Mouse (Mus musculus) midbrain, embryonic 16.5 days (tissue): ENCODE measurements around the gene Srgap3. TPM values are rescaled to one million over a fixed set of nuclear protein-coding genes. Genes with fewer than 3 reads are reported as not detected.

Source experiments
- ATAC-seq: fragments of 200-750 bp; cut with Nextera tagmentation; 2 replicates; pipeline ENCODE4 v1.8.0; 2017; ENCODE audit warnings: moderate TSS enrichment
- H3K27ac ChIP-seq: fragments of 300-500 bp; sonication (generic); 2 replicates; pipeline ENCODE4 v1.5.1; 2014; ENCODE audit warnings: mild to moderate bottlenecking, low read length, mixed read lengths
- H3K27me3 ChIP-seq: fragments of 300-500 bp; sonication (generic); 2 replicates; pipeline ENCODE4 v1.6.1; 2014; ENCODE audit warnings: low read depth, low read length, mixed read lengths; ENCODE audit not compliant: control insufficient read depth, insufficient read depth
- H3K36me3 ChIP-seq: fragments of 300-500 bp; sonication (generic); 2 replicates; pipeline ENCODE4 v1.6.1; 2014; ENCODE audit warnings: mild to moderate bottlenecking, low read length, moderate library complexity, mixed read lengths; ENCODE audit not compliant: control insufficient read depth, insufficient read depth
- H3K4me1 ChIP-seq: fragments of 300-500 bp; sonication (generic); 2 replicates; pipeline ENCODE4 v1.6.1; 2014; ENCODE audit warnings: mild to moderate bottlenecking, low read length, mixed read lengths; ENCODE audit not compliant: control insufficient read depth, insufficient read depth
- H3K4me2 ChIP-seq: fragments of 300-500 bp; sonication (generic); 2 replicates; pipeline ENCODE4 v1.6.1; 2014; ENCODE audit warnings: mild to moderate bottlenecking, low read length, mixed read lengths
- H3K4me3 ChIP-seq: fragments of 300-500 bp; sonication (generic); 2 replicates; pipeline ENCODE4 v1.5.1; 2014; ENCODE audit warnings: low read depth, mild to moderate bottlenecking, low read length, moderate library complexity, mixed read lengths
- H3K9ac ChIP-seq: fragments of 300-500 bp; sonication (generic); 2 replicates; pipeline ENCODE4 v1.6.1; 2014; ENCODE audit warnings: low read depth, low read length, mixed read lengths
- H3K9me3 ChIP-seq: fragments of 300-500 bp; sonication (generic); replicated peaks from 2 replicates; pipeline ENCODE4 v1.6.1; 2014; ENCODE audit warnings: mild to moderate bottlenecking, low read length, mixed read lengths; ENCODE audit not compliant: control insufficient read depth, poor library complexity, severe bottlenecking
- WGBS: fragments of 180-500 bp; shearing (Covaris S2); extraction: QIAGEN DNeasy Blood & Tissue Kit; methylation state at CpG from one replicate; pipeline ENCODE4 v1.1.7; 2014; 5-methylcytosine and 5-hydroxymethylcytosine counted together
- polyA plus RNA-seq: library from polyadenylated mRNA; unstranded; fragments of >200 nt; fragmentation: Nextera tagmentation; extraction: Ambion mirVana; gene quantifications from 2 replicates; pipeline ENCODE4 v1.2.1, GENCODE M21; 2015

Srgap3 gene
- polyA plus RNA-seq, 1 experiment from 2014 or later: 37.4 TPM

GRCm38 (mm10) chr6:112828420-112828819 is 118.6 kb downstream of the Srgap3 start:
- 37% methylated on average over 5 of the region's 5 CpGs for WGBS

GRCm38 (mm10) chr6:112825657-112826056 is 121.4 kb downstream of the Srgap3 start:
- Histone ChIP-seq H3K4me3 (no peak overlapping the region), H3K9me3 (no peaks in the 10 kb centered on the region), H3K9ac (no peak overlapping the region), H3K27ac (no peak overlapping the region), H3K36me3 (no peaks in the 10 kb centered on the region), H3K4me2 (no peak overlapping the region), H3K27me3 (no peaks in the 10 kb centered on the region), H3K4me1 (peaks cover 22% of the 10 kb centered on the region)
- ATAC-seq: no peak
- WGBS: 95% methylated on average over 6 of the region's 6 CpGs

More at GRCm38 (mm10) chr6:112828420-112828819, 118.6 kb downstream of the Srgap3 start:
- Histone ChIP-seq H3K27me3 (no peaks in the 10 kb centered on the region), H3K36me3 (no peaks in the 10 kb centered on the region), H3K4me3 (no peak overlapping the region), H3K4me1 (peaks cover 15% of the 10 kb centered on the region), H3K27ac (no peak overlapping the region), H3K9me3 (no peaks in the 10 kb centered on the region), H3K4me2 (no peak overlapping the region), H3K9ac (no peak overlapping the region)
- no peak for ATAC-seq

GRCm38 (mm10) chr6:112823096-112823495 is 124.0 kb downstream of the Srgap3 start:
- Histone ChIP-seq H3K4me3 (no peak overlapping the region), H3K9me3 (no peaks in the 10 kb centered on the region), H3K27ac (peak overlapping the region; percentile 25; the same call in 1 of the 2 replicates), H3K9ac (no peak overlapping the region), H3K27me3 (no peaks in the 10 kb centered on the region), H3K4me1 (peaks cover 18% of the 10 kb centered on the region), H3K36me3 (no peaks in the 10 kb centered on the region), H3K4me2 (no peak overlapping the region)
- WGBS: 87% methylated on average over 6 of the region's 6 CpGs
- ATAC-seq: no peak

- no peaks in the 10 kb centered on the region for H3K27me3 ChIP-seq
- 47% methylated on average over 8 of the region's 8 CpGs for WGBS
- H3K4me3 ChIP-seq: no peak overlapping the region
- no peaks in the 10 kb centered on the region for H3K9me3 ChIP-seq
- peak; percentile 46 for ATAC-seq
- H3K4me2 ChIP-seq: peak overlapping the region; percentile 4; the same call in 1 of the 2 replicates
- H3K27ac ChIP-seq: peak overlapping the region; percentile 48
- H3K9ac ChIP-seq: no peak overlapping the region
- H3K4me1 ChIP-seq: peaks cover 25% of the 10 kb centered on the region
- H3K36me3 ChIP-seq: 0 out of 2 replicates have a peak, but pooled peaks cover 3% of the 10 kb centered on the region
These were observed 126.6 kb downstream of the Srgap3 start for GRCm38 (mm10) chr6:112820298-112820992.

- WGBS: 97% methylated on average over 7 of the region's 7 CpGs
- no peaks in the 10 kb centered on the region for H3K9me3 ChIP-seq
- H3K4me2 ChIP-seq: no peak overlapping the region
- ATAC-seq: no peak
- no peaks in the 10 kb centered on the region for H3K27me3 ChIP-seq
- H3K4me1 ChIP-seq: peaks cover 36% of the 10 kb centered on the region
- H3K4me3 ChIP-seq: no peak overlapping the region
- no peak overlapping the region for H3K9ac ChIP-seq
- no peak overlapping the region for H3K27ac ChIP-seq
- H3K36me3 ChIP-seq: 0 out of 2 replicates have a peak, but pooled peaks cover 3% of the 10 kb centered on the region
These were observed 128.6 kb downstream of the Srgap3 start for GRCm38 (mm10) chr6:112818403-112818901.

- no peaks in the 10 kb centered on the region for H3K27me3 ChIP-seq
- H3K9ac ChIP-seq: no peak overlapping the region
- H3K27ac ChIP-seq: no peak overlapping the region
- H3K9me3 ChIP-seq: no peaks in the 10 kb centered on the region
- 0 out of 2 replicates have a peak, but pooled peaks cover 3% of the 10 kb centered on the region for H3K36me3 ChIP-seq
- H3K4me3 ChIP-seq: no peak overlapping the region
- 30% methylated on average over 6 of the region's 6 CpGs for WGBS
- H3K4me1 ChIP-seq: peaks cover 42% of the 10 kb centered on the region
- no peak overlapping the region for H3K4me2 ChIP-seq
- ATAC-seq: no peak
These were observed 131.5 kb downstream of the Srgap3 start for GRCm38 (mm10) chr6:112815604-112816003.

- Histone ChIP-seq H3K27ac (peak overlapping the region; percentile 12), H3K4me2 (no peak overlapping the region), H3K4me1 (peaks cover 44% of the 10 kb centered on the region), H3K9ac (no peak overlapping the region), H3K9me3 (no peaks in the 10 kb centered on the region), H3K36me3 (0 out of 2 replicates have a peak, but pooled peaks cover 3% of the 10 kb centered on the region), H3K27me3 (no peaks in the 10 kb centered on the region), H3K4me3 (no peak overlapping the region)
- ATAC-seq: no peak
- WGBS: 19% methylated on average over 5 of the region's 5 CpGs
These were observed 132.5 kb downstream of the Srgap3 start for GRCm38 (mm10) chr6:112814525-112815086.

GRCm38 (mm10) chr6:112812884-112813283 is 134.2 kb downstream of the Srgap3 start:
- Histone ChIP-seq H3K9ac (no peak overlapping the region), H3K4me1 (peaks cover 60% of the 10 kb centered on the region), H3K9me3 (no peaks in the 10 kb centered on the region), H3K27ac (no peak overlapping the region), H3K4me3 (no peak overlapping the region), H3K27me3 (no peaks in the 10 kb centered on the region), H3K4me2 (no peak overlapping the region), H3K36me3 (0 out of 2 replicates have a peak, but pooled peaks cover 3% of the 10 kb centered on the region)
- 96% methylated on average over 6 of the region's 7 CpGs for WGBS
- ATAC-seq: no peak

GRCm38 (mm10) chr6:112810521-112810830 is 136.6 kb downstream of the Srgap3 start:
- H3K27ac ChIP-seq: peak overlapping the region; percentile 90
- no peak; the same call in 1 of the 2 replicates for ATAC-seq
- H3K4me3 ChIP-seq: no peak overlapping the region
- H3K36me3 ChIP-seq: no peaks in the 10 kb centered on the region
- H3K9ac ChIP-seq: no peak overlapping the region; the same call in 1 of the 2 replicates
- H3K4me2 ChIP-seq: peak overlapping the region; percentile 26
- 33% methylated on average over 4 of the region's 4 CpGs for WGBS
- H3K9me3 ChIP-seq: no peaks in the 10 kb centered on the region
- peaks cover 53% of the 10 kb centered on the region for H3K4me1 ChIP-seq
- H3K27me3 ChIP-seq: no peaks in the 10 kb centered on the region
